Mouse (Mus musculus) midbrain, embryonic 13.5 days (tissue): ENCODE results near the gene Fbxo3. TPM values are rescaled to one million over a fixed set of nuclear protein-coding genes. Genes with fewer than 3 reads are reported as not detected.
"Not testable (repeated sequence)": the region's sequence is repeated elsewhere in the genome, so short reads cannot be mapped to it uniquely, and the experiment has no call there.

ENCODE experiments used
- ATAC-seq: fragments of 200-750 bp; cut with Nextera tagmentation; 2 replicates; pipeline ENCODE4 v1.8.0; 2017; ENCODE audit warnings: mild to moderate bottlenecking, moderate TSS enrichment, moderate library complexity
- H3K27ac ChIP-seq: fragments of 300-500 bp; sonication (generic); 2 replicates; pipeline ENCODE4 v1.5.1; 2015; ENCODE audit warnings: inconsistent platforms, mild to moderate bottlenecking, moderate library complexity
- H3K27me3 ChIP-seq: fragments of 300-500 bp; sonication (generic); 2 replicates; pipeline ENCODE4 v1.6.1; 2015; ENCODE audit warnings: mild to moderate bottlenecking, inconsistent platforms
- H3K36me3 ChIP-seq: fragments of 300-500 bp; sonication (generic); 2 replicates; pipeline ENCODE4 v1.6.1; 2015; ENCODE audit warnings: mild to moderate bottlenecking, inconsistent platforms
- H3K4me1 ChIP-seq: fragments of 300-500 bp; sonication (generic); replicated peaks from 2 replicates; pipeline ENCODE4 v1.6.1; 2015; ENCODE audit warnings: inconsistent platforms
- H3K4me2 ChIP-seq: fragments of 300-500 bp; sonication (generic); replicated peaks from 2 replicates; pipeline ENCODE4 v1.6.1; 2015; ENCODE audit warnings: moderate library complexity, mild to moderate bottlenecking, inconsistent platforms
- H3K4me3 ChIP-seq: fragments of 300-500 bp; sonication (generic); replicated peaks from 2 replicates; pipeline ENCODE4 v1.5.1; 2015; ENCODE audit warnings: mild to moderate bottlenecking, inconsistent platforms
- H3K9ac ChIP-seq: fragments of 300-500 bp; sonication (generic); replicated peaks from 2 replicates; pipeline ENCODE4 v1.6.1; 2015; ENCODE audit warnings: mild to moderate bottlenecking, inconsistent platforms
- H3K9me3 ChIP-seq: fragments of 300-500 bp; sonication (generic); 2 replicates; pipeline ENCODE4 v1.6.1; 2016; ENCODE audit warnings: mild to moderate bottlenecking, inconsistent platforms
- WGBS: fragments of 180-500 bp; shearing (Covaris S2); methylation state at CpG from one replicate; pipeline ENCODE4 v1.1.7; 2015; 5-methylcytosine and 5-hydroxymethylcytosine counted together
- polyA plus RNA-seq: library from polyadenylated mRNA; unstranded; fragments of >200 nt; fragmentation: Nextera tagmentation; extraction: Ambion mirVana; gene quantifications from 2 replicates; pipeline ENCODE4 v1.2.1, GENCODE M21; 2015

The Fbxo3 gene
- polyA plus RNA-seq, 1 experiment from 2014 or later: 64.3 TPM

- no peak overlapping the region for H3K27ac ChIP-seq
- no peaks in the 10 kb centered on the region for H3K27me3 ChIP-seq
- H3K36me3 ChIP-seq: no peaks in the 10 kb centered on the region
- no peaks in the 10 kb centered on the region for H3K9me3 ChIP-seq
- WGBS: 96% methylated on average over 2 of the region's 2 CpGs
- no peak for ATAC-seq
- no peak overlapping the region for H3K4me2 ChIP-seq
- no peak overlapping the region for H3K9ac ChIP-seq
- H3K4me1 ChIP-seq: peaks cover 8% of the 10 kb centered on the region
- H3K4me3 ChIP-seq: no peak overlapping the region
Measured at GRCm38 (mm10) chr2:104099231-104099585, 71.7 kb downstream of the Fbxo3 start.

GRCm38 (mm10) chr2:104099946-104100345 is 72.4 kb downstream of the Fbxo3 start:
- H3K9me3 ChIP-seq: no peaks in the 10 kb centered on the region
- H3K9ac ChIP-seq: no peak overlapping the region
- no peak for ATAC-seq
- peaks cover 8% of the 10 kb centered on the region for H3K4me1 ChIP-seq
- H3K27me3 ChIP-seq: no peaks in the 10 kb centered on the region
- H3K4me2 ChIP-seq: no peak overlapping the region
- no peak overlapping the region for H3K4me3 ChIP-seq
- no peak overlapping the region for H3K27ac ChIP-seq
- 17% methylated on average over 1 of the region's 1 CpGs for WGBS
- H3K36me3 ChIP-seq: no peaks in the 10 kb centered on the region

- no peak for ATAC-seq
- H3K27me3 ChIP-seq: no peaks in the 10 kb centered on the region
- H3K4me2 ChIP-seq: no peak overlapping the region
- 89% methylated on average over 6 of the region's 6 CpGs for WGBS
- no peak overlapping the region for H3K4me3 ChIP-seq
- H3K4me1 ChIP-seq: no peaks in the 10 kb centered on the region
- no peak overlapping the region for H3K27ac ChIP-seq
- H3K36me3 ChIP-seq: no peaks in the 10 kb centered on the region
- H3K9ac ChIP-seq: no peak overlapping the region
- H3K9me3 ChIP-seq: no peaks in the 10 kb centered on the region
Measured at GRCm38 (mm10) chr2:104104800-104105199, 77.3 kb downstream of the Fbxo3 start.

GRCm38 (mm10) chr2:104109021-104109420 is 81.5 kb downstream of the Fbxo3 start:
- not testable (repeated sequence) for H3K4me2 ChIP-seq, H3K36me3 ChIP-seq, H3K27me3 ChIP-seq, ATAC-seq, H3K9me3 ChIP-seq, H3K27ac ChIP-seq, H3K9ac ChIP-seq, H3K4me3 ChIP-seq, H3K4me1 ChIP-seq
- 88% methylated on average over 2 of the region's 2 CpGs for WGBS

GRCm38 (mm10) chr2:104109528-104109927 is 82.0 kb downstream of the Fbxo3 start:
- H3K27ac ChIP-seq: no peak overlapping the region
- no peak overlapping the region for H3K9ac ChIP-seq
- H3K4me2 ChIP-seq: no peak overlapping the region
- WGBS: 81% methylated on average over 2 of the region's 2 CpGs
- H3K4me3 ChIP-seq: no peak overlapping the region
- no peaks in the 10 kb centered on the region for H3K36me3 ChIP-seq
- H3K4me1 ChIP-seq: no peaks in the 10 kb centered on the region
- no peaks in the 10 kb centered on the region for H3K27me3 ChIP-seq
- ATAC-seq: no peak
- no peaks in the 10 kb centered on the region for H3K9me3 ChIP-seq

GRCm38 (mm10) chr2:104110031-104110430 is 82.5 kb downstream of the Fbxo3 start:
- H3K9ac ChIP-seq: no peak overlapping the region
- H3K36me3 ChIP-seq: no peaks in the 10 kb centered on the region
- no peaks in the 10 kb centered on the region for H3K9me3 ChIP-seq
- no peaks in the 10 kb centered on the region for H3K27me3 ChIP-seq
- H3K27ac ChIP-seq: no peak overlapping the region
- no peak for ATAC-seq
- H3K4me3 ChIP-seq: no peak overlapping the region
- WGBS: 88% methylated on average over 4 of the region's 4 CpGs
- H3K4me1 ChIP-seq: no peaks in the 10 kb centered on the region
- no peak overlapping the region for H3K4me2 ChIP-seq

GRCm38 (mm10) chr2:104111170-104111797 is 83.8 kb downstream of the Fbxo3 start:
- not testable (repeated sequence) for H3K36me3 ChIP-seq, H3K4me3 ChIP-seq, H3K27ac ChIP-seq, H3K4me2 ChIP-seq, H3K4me1 ChIP-seq, ATAC-seq, H3K9ac ChIP-seq, H3K9me3 ChIP-seq, H3K27me3 ChIP-seq
- WGBS: no CpG with 5 or more reads among the region's 1 CpGs

Other genes with a start within 250 kb of the Fbxo3 start
- 452 and 486 TPM in 2 replicates for gene Caprin1, start 230.1 kb upstream of the Fbxo3 start, polyA plus RNA-seq
- 25.8 and 28.7 TPM in 2 replicates for gene Lmo2, start 69.7 kb upstream of the Fbxo3 start, polyA plus RNA-seq
- 1.8 and 2.5 TPM in 2 replicates for gene 4931422A03Rik, start 640 bp downstream of the Fbxo3 start, polyA plus RNA-seq
- not detected in 2 replicates for gene Gm10912, start 38.1 kb downstream of the Fbxo3 start, polyA plus RNA-seq
- gene Gm10799, start 40.8 kb downstream of the Fbxo3 start, polyA plus RNA-seq: not detected in 2 replicates
- gene Cd59b, start 42.1 kb downstream of the Fbxo3 start, polyA plus RNA-seq: 1.1 and 2.6 TPM in 2 replicates
- 13.5 and 13.7 TPM in 2 replicates for gene Cd59a, start 68.1 kb downstream of the Fbxo3 start, polyA plus RNA-seq
- gene A930018P22Rik, start 95.0 kb downstream of the Fbxo3 start, polyA plus RNA-seq: not detected in 2 replicates